Mouse (Mus musculus): ENCODE measurements around the gene Msln.

GRCm38 (mm10) chr17:25709994-25710393, 44.2 kb downstream of the Msln start:
- TF ChIP-seq CTCF (IDR thresholded peaks at IDR 0.05; ENCODE audit: insufficient read depth, low read length) = no peak
- TF ChIP-seq POLR2A (IDR thresholded peaks at IDR 0.05; ENCODE audit: borderline replicate concordance, extremely low read depth, low read depth, low read length) = no peak
